Mouse (Mus musculus) ovary, postnatal 36 days (tissue): ENCODE measurements around the gene Qrich1.

Experiments used
- DNase-seq: peaks from one replicate; pipeline ENCODE4 v3.0.0; 2022; ENCODE audit warnings: low spot score, mixed read lengths

Qrich1 gene

GRCm38 (mm10) chr9:108492043-108492750, 24.4 kb upstream of the Qrich1 start:
- DNase-seq = peak; percentile 58

GRCm38 (mm10) chr9:108493246-108493645, 23.4 kb upstream of the Qrich1 start:
- DNase-seq = no peak

- DNase-seq = no peak
These were observed 22.3 kb upstream of the Qrich1 start for GRCm38 (mm10) chr9:108494146-108494825.

- no peak for DNase-seq
These were observed 21.7 kb upstream of the Qrich1 start for GRCm38 (mm10) chr9:108494905-108495304.

- no peak for DNase-seq
These were observed 17.4 kb upstream of the Qrich1 start for GRCm38 (mm10) chr9:108499231-108499630.

GRCm38 (mm10) chr9:108499943-108500342, 16.7 kb upstream of the Qrich1 start:
- DNase-seq = no peak

GRCm38 (mm10) chr9:108506901-108507300, 9.7 kb upstream of the Qrich1 start:
- no peak for DNase-seq

- peak; percentile 90 for DNase-seq
These were observed 8.8 kb upstream of the Qrich1 start, which contains the start of gene Qars for GRCm38 (mm10) chr9:108507619-108508434. TSS of gene Qars (plus strand) at chr9:108507706.

GRCm38 (mm10) chr9:108508776-108509175, 7.8 kb upstream of the Qrich1 start:
- no peak for DNase-seq

GRCm38 (mm10) chr9:108517253-108517930, 786 bp downstream of the Qrich1 start:
- peak; percentile 86 for DNase-seq

- DNase-seq = no peak
These were observed 1.3 kb downstream of the Qrich1 start for GRCm38 (mm10) chr9:108517931-108518332.

- DNase-seq = no peak
These were observed 5.0 kb downstream of the Qrich1 start for GRCm38 (mm10) chr9:108521604-108522003.

- DNase-seq = no peak
These were observed 6.7 kb downstream of the Qrich1 start for GRCm38 (mm10) chr9:108523341-108523740.

- DNase-seq = no peak
These were observed 8.8 kb downstream of the Qrich1 start for GRCm38 (mm10) chr9:108525400-108525799.

GRCm38 (mm10) chr9:108530954-108531353, 14.3 kb downstream of the Qrich1 start:
- no peak for DNase-seq

- no peak for DNase-seq
These were observed 14.9 kb downstream of the Qrich1 start for GRCm38 (mm10) chr9:108531496-108531895.

- DNase-seq = no peak
These were observed 24.2 kb downstream of the Qrich1 start for GRCm38 (mm10) chr9:108540846-108541245.

- DNase-seq = no peak
These were observed 29.4 kb downstream of the Qrich1 start for GRCm38 (mm10) chr9:108545986-108546385.

- DNase-seq = no peak
These were observed 30.3 kb downstream of the Qrich1 start for GRCm38 (mm10) chr9:108546875-108547274.

- DNase-seq = no peak
These were observed 42.6 kb downstream of the Qrich1 start for GRCm38 (mm10) chr9:108559169-108559568.

- DNase-seq = peak; percentile 94
These were observed 43.7 kb downstream of the Qrich1 start, which contains the start of gene Impdh2 for GRCm38 (mm10) chr9:108560227-108560841. TSS of gene Impdh2 (plus strand) at chr9:108560286.
